Mouse (Mus musculus) adipocyte (in vitro differentiated cells): ENCODE data around the gene Slc5a9.
"Not testable (repeated sequence)": the region's sequence is repeated elsewhere in the genome, so short reads cannot be mapped to it uniquely, and the experiment has no call there.

Experiments
- DNase-seq: peaks from one replicate; pipeline ENCODE4 v3.0.0-alpha.2; 2016; ENCODE audit warnings: low spot score

Gene Slc5a9

GRCm38 (mm10) chr4:111902775-111903174, at the start of gene Slc5a9:
Gene Slc5a9 (minus strand): TSS chr4:111902918.
- DNase-seq: no peak

GRCm38 (mm10) chr4:111919092-111919491, 16.4 kb upstream of the Slc5a9 start, which contains the start of gene Skint8:
Gene Skint8 (plus strand): TSS chr4:111919392.
- DNase-seq: no peak

- DNase-seq: peak; percentile 51
Measured at GRCm38 (mm10) chr4:111907926-111908325, 5.2 kb upstream of the Slc5a9 start.

- DNase-seq: no peak
Measured at GRCm38 (mm10) chr4:111901473-111901872, 1.2 kb downstream of the Slc5a9 start.

GRCm38 (mm10) chr4:111900491-111900890, 2.2 kb downstream of the Slc5a9 start:
- not testable (repeated sequence) for DNase-seq

- no peak for DNase-seq
Measured at GRCm38 (mm10) chr4:111898566-111898965, 4.2 kb downstream of the Slc5a9 start.

GRCm38 (mm10) chr4:111897755-111898154, 5.0 kb downstream of the Slc5a9 start:
- DNase-seq: no peak

- no peak for DNase-seq
Measured at GRCm38 (mm10) chr4:111892138-111892537, 10.6 kb downstream of the Slc5a9 start.

- DNase-seq: peak; percentile 83
Measured at GRCm38 (mm10) chr4:111886607-111887006, 16.1 kb downstream of the Slc5a9 start.

- peak; percentile 74 for DNase-seq
Measured at GRCm38 (mm10) chr4:111886018-111886417, 16.7 kb downstream of the Slc5a9 start.

GRCm38 (mm10) chr4:111883543-111883942, 19.2 kb downstream of the Slc5a9 start:
- DNase-seq: no peak

- DNase-seq: no peak
Measured at GRCm38 (mm10) chr4:111880112-111880875, 22.4 kb downstream of the Slc5a9 start.

GRCm38 (mm10) chr4:111867743-111868401, 34.8 kb downstream of the Slc5a9 start:
- DNase-seq: peak; percentile 5

- no peak for DNase-seq
Measured at GRCm38 (mm10) chr4:111866701-111867100, 36.0 kb downstream of the Slc5a9 start.

GRCm38 (mm10) chr4:111852626-111853025, 50.1 kb downstream of the Slc5a9 start:
- no peak for DNase-seq

- no peak for DNase-seq
Measured at GRCm38 (mm10) chr4:111838882-111839281, 63.8 kb downstream of the Slc5a9 start.
